Mouse (Mus musculus): ENCODE measurements around the gene Sun3.

Sun3 gene

GRCm38 (mm10) chr11:9048703-9049060, at the start of gene Sun3:
TSS of gene Sun3 (minus strand) at chr11:9048991.
- DNase-seq (ENCODE audit: inconsistent ontology term): no peak

- no peak for DNase-seq (ENCODE audit: inconsistent ontology term)
These were observed 27.7 kb upstream of the Sun3 start for GRCm38 (mm10) chr11:9076444-9076843.

GRCm38 (mm10) chr11:9060484-9060883, 11.7 kb upstream of the Sun3 start:
- DNase-seq (ENCODE audit: inconsistent ontology term): peak; percentile 11

GRCm38 (mm10) chr11:9060029-9060428, 11.2 kb upstream of the Sun3 start:
- DNase-seq (ENCODE audit: inconsistent ontology term): no peak

- DNase-seq (ENCODE audit: inconsistent ontology term): no peak
These were observed 8.9 kb upstream of the Sun3 start for GRCm38 (mm10) chr11:9057711-9058110.

GRCm38 (mm10) chr11:9056937-9057336, 8.1 kb upstream of the Sun3 start:
- DNase-seq (ENCODE audit: inconsistent ontology term): no peak

- no peak for DNase-seq (ENCODE audit: inconsistent ontology term)
These were observed 3.1 kb upstream of the Sun3 start for GRCm38 (mm10) chr11:9051895-9052294.

GRCm38 (mm10) chr11:9050241-9050640, 1.4 kb upstream of the Sun3 start:
- DNase-seq (ENCODE audit: inconsistent ontology term): no peak

GRCm38 (mm10) chr11:9048011-9048702, 634 bp downstream of the Sun3 start, which contains the start of gene Gm11992:
TSS of gene Gm11992 (plus strand) at chr11:9048594.
- DNase-seq (ENCODE audit: inconsistent ontology term): peak; percentile 90

- DNase-seq (ENCODE audit: inconsistent ontology term): no peak
These were observed 1.7 kb downstream of the Sun3 start for GRCm38 (mm10) chr11:9047044-9047443.

GRCm38 (mm10) chr11:9046546-9046945, 2.2 kb downstream of the Sun3 start:
- DNase-seq (ENCODE audit: inconsistent ontology term): no peak

- no peak for DNase-seq (ENCODE audit: inconsistent ontology term)
These were observed 17.3 kb downstream of the Sun3 start for GRCm38 (mm10) chr11:9031530-9031929.

- DNase-seq (ENCODE audit: inconsistent ontology term): no peak
These were observed 23.6 kb downstream of the Sun3 start for GRCm38 (mm10) chr11:9025211-9025610.

GRCm38 (mm10) chr11:9024782-9025181, 24.0 kb downstream of the Sun3 start:
- DNase-seq (ENCODE audit: inconsistent ontology term): no peak

GRCm38 (mm10) chr11:9020207-9020606, 28.6 kb downstream of the Sun3 start:
- no peak for DNase-seq (ENCODE audit: inconsistent ontology term)

- peak; percentile 80 for DNase-seq (ENCODE audit: inconsistent ontology term)
These were observed 30.1 kb downstream of the Sun3 start for GRCm38 (mm10) chr11:9018491-9019267.

- DNase-seq (ENCODE audit: inconsistent ontology term): no peak
These were observed 34.1 kb downstream of the Sun3 start for GRCm38 (mm10) chr11:9014740-9015139.

- no peak for DNase-seq (ENCODE audit: inconsistent ontology term)
These were observed 37.4 kb downstream of the Sun3 start for GRCm38 (mm10) chr11:9011348-9011747.

GRCm38 (mm10) chr11:9010853-9011339, 37.9 kb downstream of the Sun3 start, which contains the start of gene Hus1:
TSS of gene Hus1 (minus strand) at chr11:9011191.
- DNase-seq (ENCODE audit: inconsistent ontology term): peak; percentile 95

GRCm38 (mm10) chr11:9010416-9010815, 38.4 kb downstream of the Sun3 start:
- no peak for DNase-seq (ENCODE audit: inconsistent ontology term)

GRCm38 (mm10) chr11:9008761-9009160, 40.0 kb downstream of the Sun3 start:
- DNase-seq (ENCODE audit: inconsistent ontology term): peak; percentile 8

- no peak for DNase-seq (ENCODE audit: inconsistent ontology term)
These were observed 60.7 kb downstream of the Sun3 start for GRCm38 (mm10) chr11:8988084-8988483.

GRCm38 (mm10) chr11:8986058-8986457, 62.7 kb downstream of the Sun3 start:
- no peak for DNase-seq (ENCODE audit: inconsistent ontology term)

All from Muller cell, postnatal 12 days (primary cell).